Mouse (Mus musculus): ENCODE results near the gene Ugt1a6b. TPM values are rescaled to one million over a fixed set of nuclear protein-coding genes. Genes with fewer than 3 reads are reported as not detected.
"Not testable (repeated sequence)": the region's sequence is repeated elsewhere in the genome, so short reads cannot be mapped to it uniquely, and the experiment has no call there.

Gene Ugt1a6b
- polyA plus RNA-seq, 1 experiment from 2014 or later, result not detected

- not testable (repeated sequence) for H3K4me1 ChIP-seq; H3K4me2 ChIP-seq; H3K9ac ChIP-seq (replicated peaks); H3K4me3 ChIP-seq (replicated peaks); H3K27me3 ChIP-seq (replicated peaks); H3K27ac ChIP-seq (replicated peaks); ATAC-seq (ENCODE audit: low FRiP score); H3K9me3 ChIP-seq (replicated peaks); H3K36me3 ChIP-seq
- WGBS, result 78% methylated on average over 2 of the region's 2 CpGs
These were observed 42.2 kb downstream of the Ugt1a6b start for GRCm38 (mm10) chr1:88145278-88145677.

DNA sequence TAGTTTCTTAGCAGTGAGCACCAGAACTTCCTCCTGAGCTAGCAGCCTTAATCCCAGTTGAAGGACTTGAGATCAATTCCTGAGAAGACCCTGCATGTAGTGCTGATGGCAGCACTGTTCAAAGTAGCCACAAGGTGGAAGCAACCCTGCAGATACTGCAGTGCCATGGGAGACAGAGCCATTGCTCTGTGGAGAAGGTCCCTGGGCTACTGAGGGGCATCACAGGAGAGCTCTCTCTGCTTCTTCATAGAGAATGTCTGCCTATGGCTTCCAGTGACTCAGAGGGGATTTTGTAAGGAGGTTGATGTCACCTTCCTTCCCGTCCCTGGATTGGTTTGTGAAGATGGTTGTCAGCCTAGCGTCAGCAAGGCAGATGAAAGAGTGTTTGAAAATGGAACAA is 47.1 kb downstream of the Ugt1a6b start:
- H3K4me2 ChIP-seq; H3K4me1 ChIP-seq; H3K27me3 ChIP-seq (replicated peaks); H3K4me3 ChIP-seq (replicated peaks); H3K36me3 ChIP-seq; H3K9me3 ChIP-seq (replicated peaks); H3K9ac ChIP-seq (replicated peaks); ATAC-seq (ENCODE audit: low FRiP score); H3K27ac ChIP-seq (replicated peaks): not testable (repeated sequence)
- WGBS, result 82% methylated on average over 2 of the region's 2 CpGs

GRCm38 (mm10) chr1:88158430-88158829 is 55.4 kb downstream of the Ugt1a6b start:
- H3K9ac ChIP-seq (replicated peaks), result no peak overlapping the region
- WGBS, result 87% methylated on average over 2 of the region's 2 CpGs

DNA sequence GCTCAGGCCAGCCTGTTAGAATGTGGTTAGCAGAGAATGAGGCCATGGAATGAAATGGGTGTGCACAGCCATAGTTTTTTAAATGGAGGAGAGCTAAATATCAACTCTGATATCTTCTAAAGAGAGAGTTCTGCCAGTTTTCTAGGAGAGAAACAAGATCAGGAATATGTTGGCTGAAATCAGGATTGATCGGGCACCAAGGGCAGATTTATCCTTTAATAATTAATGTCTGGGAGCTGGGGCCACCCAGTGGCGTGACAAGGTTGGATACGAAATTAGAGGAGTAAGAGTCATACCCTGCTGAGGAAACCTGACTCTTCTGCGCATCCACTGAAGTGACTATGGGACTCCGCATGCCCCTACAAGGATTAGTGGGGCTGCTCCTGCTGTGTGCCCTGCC is 62.7 kb downstream of the Ugt1a6b start, which contains the start of gene Ugt1a5:
Ugt1a5 (plus strand) TSS at position 302 of the 400 bp plus-strand sequence.
- Histone ChIP-seq H3K9ac (replicated peaks) (no peak within 1 kb of the TSS), H3K4me2 (no peak within 1 kb of the TSS), H3K9me3 (replicated peaks) (no peaks in the 10 kb centered on the region), H3K27ac (replicated peaks) (no peak within 1 kb of the TSS), H3K27me3 (replicated peaks) (no peaks in the 10 kb centered on the region), H3K36me3 (no peaks in the 10 kb centered on the region), H3K4me1 (no peaks in the 10 kb centered on the region), H3K4me3 (replicated peaks) (no peak within 1 kb of the TSS)
- 88% methylated on average over 5 of the region's 5 CpGs for WGBS
- no peak for ATAC-seq (ENCODE audit: low FRiP score)

More at GRCm38 (mm10) chr1:88158430-88158829, 55.4 kb downstream of the Ugt1a6b start:
- Histone ChIP-seq H3K27me3 (replicated peaks) (no peaks in the 10 kb centered on the region), H3K4me1 (no peaks in the 10 kb centered on the region), H3K9me3 (replicated peaks) (no peaks in the 10 kb centered on the region), H3K4me3 (replicated peaks) (no peak overlapping the region), H3K4me2 (no peak overlapping the region), H3K36me3 (no peaks in the 10 kb centered on the region), H3K27ac (replicated peaks) (no peak overlapping the region)
- no peak for ATAC-seq (ENCODE audit: low FRiP score)

GRCm38 (mm10) chr1:88172190-88172589 is 69.1 kb downstream of the Ugt1a6b start:
- H3K36me3 ChIP-seq; H3K9me3 ChIP-seq (replicated peaks); H3K27ac ChIP-seq (replicated peaks); H3K4me3 ChIP-seq (replicated peaks); H3K4me2 ChIP-seq; H3K27me3 ChIP-seq (replicated peaks); H3K9ac ChIP-seq (replicated peaks); H3K4me1 ChIP-seq; ATAC-seq (ENCODE audit: low FRiP score): not testable (repeated sequence)
- 94% methylated on average over 7 of the region's 7 CpGs for WGBS

GRCm38 (mm10) chr1:88179657-88180056 is 76.6 kb downstream of the Ugt1a6b start:
- Histone ChIP-seq H3K9me3 (replicated peaks) (peaks cover 9% of the 10 kb centered on the region; the same call in 1 of the 2 replicates), H3K9ac (replicated peaks) (no peak overlapping the region), H3K27ac (replicated peaks) (no peak overlapping the region), H3K36me3 (no peaks in the 10 kb centered on the region), H3K4me1 (no peaks in the 10 kb centered on the region), H3K27me3 (replicated peaks) (no peaks in the 10 kb centered on the region), H3K4me3 (replicated peaks) (no peak overlapping the region), H3K4me2 (no peak overlapping the region)
- 90% methylated on average over 1 of the region's 1 CpGs for WGBS
- no peak for ATAC-seq (ENCODE audit: low FRiP score)

- H3K4me2 ChIP-seq, result no peak overlapping the region
- no peak overlapping the region for H3K27ac ChIP-seq (replicated peaks)
- 89% methylated on average over 5 of the region's 5 CpGs for WGBS
- H3K4me1 ChIP-seq, result no peaks in the 10 kb centered on the region
- H3K9me3 ChIP-seq (replicated peaks), result no peaks in the 10 kb centered on the region
- no peak overlapping the region for H3K4me3 ChIP-seq (replicated peaks)
- ATAC-seq (ENCODE audit: low FRiP score), result no peak
- H3K27me3 ChIP-seq (replicated peaks), result no peaks in the 10 kb centered on the region
- H3K36me3 ChIP-seq, result no peaks in the 10 kb centered on the region
- H3K9ac ChIP-seq (replicated peaks), result no peak overlapping the region
These were observed 83.4 kb downstream of the Ugt1a6b start for GRCm38 (mm10) chr1:88186325-88186935.

GRCm38 (mm10) chr1:88192136-88192535 is 89.1 kb downstream of the Ugt1a6b start:
- Histone ChIP-seq H3K9me3 (replicated peaks) (no peaks in the 10 kb centered on the region), H3K36me3 (no peaks in the 10 kb centered on the region), H3K27ac (replicated peaks) (no peak overlapping the region), H3K4me2 (no peak overlapping the region), H3K9ac (replicated peaks) (no peak overlapping the region), H3K4me3 (replicated peaks) (no peak overlapping the region), H3K27me3 (replicated peaks) (no peaks in the 10 kb centered on the region), H3K4me1 (no peaks in the 10 kb centered on the region)
- WGBS, result 78% methylated on average over 3 of the region's 3 CpGs
- ATAC-seq (ENCODE audit: low FRiP score), result no peak

DNA sequence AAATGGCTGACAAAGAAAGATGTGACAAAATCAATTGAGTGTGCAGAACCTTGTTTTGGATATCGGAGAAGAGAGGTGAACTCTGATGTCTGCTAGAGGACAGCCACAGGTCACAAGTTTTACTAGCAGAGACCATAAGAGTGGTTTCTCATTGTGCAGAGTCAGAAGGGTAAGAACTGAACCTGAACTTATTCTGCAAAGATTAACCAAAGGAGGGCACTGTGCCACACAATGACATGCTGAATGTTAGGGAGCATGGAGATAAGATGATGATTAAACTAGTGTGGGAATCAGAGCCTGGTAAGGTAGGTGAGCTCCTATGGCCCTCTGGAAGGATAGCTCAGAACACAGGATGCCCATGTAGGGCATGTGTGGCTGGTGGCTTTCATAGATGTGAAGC is 92.6 kb downstream of the Ugt1a6b start:
- no peak for ATAC-seq (ENCODE audit: low FRiP score)
- 88% methylated on average over 1 of the region's 1 CpGs for WGBS
- no peak overlapping the region for H3K4me3 ChIP-seq (replicated peaks)

GRCm38 (mm10) chr1:88197443-88197842 is 94.4 kb downstream of the Ugt1a6b start:
- no peak for ATAC-seq (ENCODE audit: low FRiP score)

More for the DNA sequence above, 92.6 kb downstream of the Ugt1a6b start:
- H3K4me1 ChIP-seq, result no peaks in the 10 kb centered on the region
- no peaks in the 10 kb centered on the region for H3K27me3 ChIP-seq (replicated peaks)
- no peak overlapping the region for H3K27ac ChIP-seq (replicated peaks)
- no peaks in the 10 kb centered on the region for H3K36me3 ChIP-seq
- no peak overlapping the region for H3K9ac ChIP-seq (replicated peaks)
- H3K4me2 ChIP-seq, result no peak overlapping the region
- H3K9me3 ChIP-seq (replicated peaks), result no peaks in the 10 kb centered on the region

GRCm38 (mm10) chr1:88199996-88200395 is 96.9 kb downstream of the Ugt1a6b start:
- Histone ChIP-seq H3K4me2 (no peak overlapping the region), H3K27me3 (replicated peaks) (no peaks in the 10 kb centered on the region), H3K9ac (replicated peaks) (no peak overlapping the region), H3K4me3 (replicated peaks) (no peak overlapping the region), H3K27ac (replicated peaks) (no peak overlapping the region), H3K36me3 (no peaks in the 10 kb centered on the region), H3K9me3 (replicated peaks) (0 out of 2 replicates have a peak, but pooled peaks cover 2% of the 10 kb centered on the region), H3K4me1 (peaks cover under 1% of the 10 kb centered on the region)
- WGBS, result 76% methylated on average over 2 of the region's 2 CpGs
- no peak for ATAC-seq (ENCODE audit: low FRiP score)

More at GRCm38 (mm10) chr1:88197443-88197842, 94.4 kb downstream of the Ugt1a6b start:
- H3K4me1 ChIP-seq, result no peaks in the 10 kb centered on the region
- H3K9me3 ChIP-seq (replicated peaks), result no peaks in the 10 kb centered on the region
- no peak overlapping the region for H3K27ac ChIP-seq (replicated peaks)
- no peaks in the 10 kb centered on the region for H3K27me3 ChIP-seq (replicated peaks)
- 76% methylated on average over 3 of the region's 3 CpGs for WGBS
- no peaks in the 10 kb centered on the region for H3K36me3 ChIP-seq
- H3K9ac ChIP-seq (replicated peaks), result no peak overlapping the region
- H3K4me3 ChIP-seq (replicated peaks), result no peak overlapping the region
- H3K4me2 ChIP-seq, result no peak overlapping the region

DNA sequence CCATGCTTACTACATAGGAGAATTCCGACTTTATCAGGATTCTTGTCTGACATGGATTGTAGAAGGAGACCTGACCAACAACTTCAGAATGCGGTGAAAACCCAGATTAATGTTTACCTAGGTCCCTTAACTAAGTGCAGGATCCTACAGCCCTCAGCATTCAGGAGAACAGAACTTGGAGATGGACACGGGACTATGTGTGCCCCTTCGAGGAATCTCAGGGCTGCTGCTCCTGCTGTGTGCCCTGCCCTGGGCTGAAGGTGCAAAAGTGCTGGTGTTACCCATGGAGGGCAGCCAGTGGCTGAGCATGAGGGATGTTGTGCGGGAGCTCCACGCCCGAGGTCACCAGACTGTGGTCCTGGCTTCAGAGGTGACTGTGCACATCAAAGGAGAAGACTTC is 97.4 kb downstream of the Ugt1a6b start, which contains the start of gene Ugt1a2:
Ugt1a2 (plus strand) TSS at position 146 of the 400 bp plus-strand sequence.
- 82% methylated on average over 7 of the region's 7 CpGs for WGBS
- Histone ChIP-seq H3K27ac (replicated peaks) (no peak within 1 kb of the TSS), H3K9ac (replicated peaks) (no peak within 1 kb of the TSS), H3K27me3 (replicated peaks) (no peaks in the 10 kb centered on the region), H3K4me1 (peaks cover 5% of the 10 kb centered on the region), H3K9me3 (replicated peaks) (0 out of 2 replicates have a peak, but pooled peaks cover 2% of the 10 kb centered on the region), H3K4me3 (replicated peaks) (no peak within 1 kb of the TSS), H3K36me3 (no peaks in the 10 kb centered on the region), H3K4me2 (no peak within 1 kb of the TSS)
- ATAC-seq (ENCODE audit: low FRiP score), result no peak
